Mouse (Mus musculus): ENCODE data around the gene Tuba4a. TPM values are rescaled to one million over a fixed set of nuclear protein-coding genes. Genes with fewer than 3 reads are reported as not detected.
A peak's percentile ranks its signal among the peaks of the same experiment; 100 is the strongest.
"Not testable (repeated sequence)": the region's sequence is repeated elsewhere in the genome, so short reads cannot be mapped to it uniquely, and the experiment has no call there.

The Tuba4a gene
- total RNA-seq, 2 experiments from 2014 or later, result 533 to 543 TPM

DNA sequence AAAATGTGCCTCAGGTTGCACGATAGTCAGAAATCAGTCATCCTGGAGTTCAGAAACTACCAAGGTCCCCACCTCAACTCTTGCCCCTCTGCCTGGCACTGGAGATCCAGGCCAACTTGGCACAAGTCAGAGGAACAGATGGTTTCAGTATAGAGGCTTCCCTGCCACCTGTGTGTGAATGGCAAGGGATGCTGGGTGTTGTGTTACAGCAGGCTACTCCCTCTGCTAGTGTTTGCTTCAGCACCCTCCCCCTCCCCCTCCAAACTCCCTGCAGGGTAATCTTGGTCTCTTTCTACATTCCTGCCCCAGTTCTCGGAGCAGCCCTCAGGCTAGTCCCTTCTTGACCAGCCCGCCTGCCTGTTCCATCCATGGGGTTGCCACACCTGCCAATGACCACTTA is 30.8 kb upstream of the Tuba4a start:
- Histone ChIP-seq H3K4me3 (no peak overlapping the region), H3K27ac (0 out of 2 replicates have a peak overlapping the region, but pooled peaks have one; percentile 6)
- TF ChIP-seq CTCF (conservative IDR thresholded peaks at IDR 0.05), result no peak
- DNase-seq (ENCODE audit: low spot score in 2 of 2), result no peak

GRCm38 (mm10) chr1:75248041-75248772 is 28.5 kb upstream of the Tuba4a start:
- DNase-seq (ENCODE audit: low spot score in 2 of 2), result no peak
- Histone ChIP-seq H3K4me3 (no peak overlapping the region), H3K27ac (peak overlapping the region; percentile 82)
- TF ChIP-seq CTCF (conservative IDR thresholded peaks at IDR 0.05), result no peak

DNA sequence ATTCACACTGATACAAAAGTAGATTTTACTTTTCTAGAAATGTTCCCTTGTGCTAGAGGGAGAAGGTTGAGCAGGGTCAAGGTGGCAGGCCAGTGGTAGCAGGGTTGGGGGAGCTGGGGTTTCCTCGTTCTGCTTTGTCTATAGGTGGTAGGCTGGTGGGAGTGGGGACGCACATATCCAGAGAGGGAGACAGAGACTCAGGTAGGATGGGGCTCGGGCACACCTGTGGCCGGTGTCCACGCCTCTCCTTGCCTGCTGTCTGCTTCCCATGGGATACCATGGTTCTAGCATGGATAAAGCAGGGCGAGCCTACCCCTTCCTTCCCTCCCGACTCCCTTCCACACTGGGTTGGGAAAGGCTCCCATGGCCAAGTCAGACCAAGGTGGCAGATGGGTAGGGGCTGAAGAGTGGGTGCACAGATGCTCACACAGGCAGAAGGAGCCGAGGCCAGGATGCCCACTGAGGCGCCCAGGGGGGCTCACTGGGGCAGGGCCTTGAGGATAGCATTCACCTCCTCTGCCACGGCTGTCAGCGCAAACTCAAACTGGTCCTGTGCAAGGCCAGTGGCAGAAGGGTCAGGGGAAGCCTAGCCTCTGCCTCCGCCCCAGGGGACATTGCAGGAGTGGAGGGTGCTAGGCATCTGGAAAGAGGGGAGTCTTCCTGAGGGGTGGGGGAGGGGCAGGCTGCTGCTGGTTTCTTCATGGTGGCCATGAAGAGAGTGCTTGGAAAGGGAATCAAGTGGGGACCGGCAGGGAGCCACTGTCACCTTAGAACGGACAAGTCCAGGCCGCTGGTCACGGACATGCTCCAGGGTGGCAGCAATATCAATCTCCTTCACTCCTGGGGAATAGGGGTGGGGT is 27.6 kb upstream of the Tuba4a start:
- no peak overlapping the region for H3K4me3 ChIP-seq

DNA sequence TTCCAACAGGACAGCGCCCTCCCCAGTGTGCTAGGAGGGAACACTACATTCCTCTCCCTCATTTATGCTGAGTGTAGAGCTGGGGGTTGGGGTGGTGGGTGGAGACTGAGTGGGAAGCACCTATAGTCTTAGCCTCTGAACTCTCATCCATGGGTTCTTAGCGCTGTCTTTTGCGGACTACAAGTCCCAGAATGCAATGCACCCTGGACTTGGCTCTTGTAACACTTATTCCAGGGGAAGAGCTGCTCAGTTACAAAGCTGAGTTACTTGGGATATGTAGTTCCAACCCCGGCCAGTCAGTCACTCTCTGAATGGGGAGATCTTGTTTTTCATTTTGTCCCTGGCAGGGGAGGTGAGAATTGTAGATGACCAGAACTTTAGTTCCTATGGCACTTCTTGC is 25.2 kb upstream of the Tuba4a start:
- Histone ChIP-seq H3K27ac (peak overlapping the region; percentile 82; the same call in 1 of the 2 replicates), H3K4me3 (no peak overlapping the region)
- DNase-seq (ENCODE audit: low spot score in 2 of 2), result peak; percentile 64 to 72
- TF ChIP-seq CTCF (conservative IDR thresholded peaks at IDR 0.05), result peak; percentile 22; the same call in 1 of the 2 replicates

More for the DNA sequence above, 27.6 kb upstream of the Tuba4a start:
- no peak for TF ChIP-seq CTCF (conservative IDR thresholded peaks at IDR 0.05)
- no peak for DNase-seq (ENCODE audit: low spot score in 2 of 2)
- H3K27ac ChIP-seq, result peak overlapping the region; percentile 82

DNA sequence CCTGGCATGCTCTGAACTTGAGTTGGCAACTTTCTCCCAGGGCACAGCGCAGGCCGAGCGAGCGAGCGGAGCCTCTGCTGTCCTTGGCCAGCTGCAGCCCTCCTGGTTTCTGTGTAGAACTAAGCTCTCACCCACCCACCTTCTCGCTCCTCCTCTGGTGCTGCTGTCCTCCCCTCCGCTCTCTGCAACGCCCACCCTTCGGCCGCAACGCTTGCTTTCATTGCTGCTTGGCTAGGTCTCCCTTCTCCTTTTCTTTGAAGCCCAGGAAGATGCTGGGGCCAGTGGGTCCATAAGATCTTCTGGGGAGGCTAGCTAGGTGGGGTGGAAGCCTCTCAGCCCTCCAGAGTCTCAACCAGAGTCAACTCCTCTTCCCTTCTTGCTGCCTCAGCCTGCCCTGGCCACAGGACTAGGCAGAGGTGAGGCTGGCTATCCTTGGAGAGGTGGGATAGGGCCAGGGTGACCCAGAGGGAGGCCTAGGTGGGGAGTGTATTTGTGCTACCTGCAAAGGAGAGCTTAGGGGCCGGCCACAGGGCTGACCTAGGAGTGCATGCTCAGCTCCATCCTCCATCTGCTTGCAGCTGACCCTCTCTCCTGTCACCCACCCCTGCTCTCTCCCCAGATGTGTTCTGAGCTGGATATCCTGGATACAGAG is 24.6 kb upstream of the Tuba4a start:
- Histone ChIP-seq H3K4me3 (no peak overlapping the region), H3K27ac (peak overlapping the region; percentile 43; the same call in 1 of the 2 replicates)
- no peak for TF ChIP-seq CTCF (conservative IDR thresholded peaks at IDR 0.05)
- DNase-seq (ENCODE audit: low spot score in 2 of 2), result no peak

DNA sequence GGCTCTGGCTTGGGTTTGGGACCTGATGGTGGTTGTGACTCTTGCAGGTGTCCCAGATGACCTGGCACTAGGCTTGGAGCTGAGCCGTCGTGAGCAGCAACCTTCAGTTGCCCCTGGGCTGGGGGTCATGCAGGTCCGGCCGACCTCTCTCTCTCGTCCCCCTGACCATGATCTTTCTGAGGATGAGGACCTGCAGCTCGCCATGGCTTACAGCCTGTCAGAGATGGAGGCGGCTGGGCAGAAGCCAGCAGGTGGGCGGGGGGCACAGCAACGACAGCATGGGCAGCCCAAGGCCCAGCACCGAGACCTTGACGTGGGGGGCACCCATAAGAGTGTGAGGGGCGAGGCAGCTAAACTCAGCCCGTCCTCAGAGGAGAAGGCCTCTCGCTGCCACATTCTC is 23.7 kb upstream of the Tuba4a start:
- Histone ChIP-seq H3K27ac (no peak overlapping the region), H3K4me3 (no peak overlapping the region)
- no peak for TF ChIP-seq CTCF (conservative IDR thresholded peaks at IDR 0.05)
- no peak for DNase-seq (ENCODE audit: low spot score in 2 of 2)

- no peak for TF ChIP-seq CTCF (conservative IDR thresholded peaks at IDR 0.05)
- Histone ChIP-seq H3K4me3 (no peak overlapping the region; the same call in 1 of the 2 replicates), H3K27ac (peak overlapping the region; percentile 81)
- DNase-seq (ENCODE audit: low spot score in 2 of 2), result no peak
Observed at GRCm38 (mm10) chr1:75239591-75239990, 19.9 kb upstream of the Tuba4a start.

- peak; percentile 80 to 81 for DNase-seq (ENCODE audit: low spot score in 2 of 2)
- no peak for TF ChIP-seq CTCF (conservative IDR thresholded peaks at IDR 0.05)
- peak within 1 kb of the TSS; percentile 97 for H3K4me3 ChIP-seq
- peak within 1 kb of the TSS; percentile 100 for H3K27ac ChIP-seq
Observed at GRCm38 (mm10) chr1:75236117-75237050, 16.7 kb upstream of the Tuba4a start, which contains the start of gene Dnajb2. Gene Dnajb2 (plus strand): TSS chr1:75236406.

DNA sequence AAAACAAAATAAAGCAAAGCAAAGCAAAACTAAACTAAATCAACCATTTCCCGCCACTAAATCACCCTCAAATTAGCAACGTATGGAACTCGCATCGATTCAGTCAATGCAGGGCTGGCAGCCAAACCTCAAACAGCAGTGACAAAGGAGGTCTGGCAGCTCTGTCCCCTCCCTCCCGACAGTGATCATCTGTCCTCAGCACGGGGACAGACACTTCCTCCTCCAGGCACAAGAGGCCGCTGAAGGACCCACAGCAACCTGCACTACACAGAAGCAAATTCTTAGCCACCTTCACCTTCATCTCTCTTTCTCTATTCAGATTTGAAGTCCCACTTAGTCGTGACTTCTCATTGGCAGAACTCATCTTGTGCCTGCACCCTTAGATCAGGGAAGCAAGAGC is 14.9 kb upstream of the Tuba4a start:
- Histone ChIP-seq H3K27ac (peak overlapping the region; percentile 44; the same call in 1 of the 2 replicates), H3K4me3 (no peak overlapping the region)
- peak; percentile 64 to 79 for DNase-seq (ENCODE audit: low spot score in 2 of 2)
- TF ChIP-seq CTCF (conservative IDR thresholded peaks at IDR 0.05), result peak; percentile 89

DNA sequence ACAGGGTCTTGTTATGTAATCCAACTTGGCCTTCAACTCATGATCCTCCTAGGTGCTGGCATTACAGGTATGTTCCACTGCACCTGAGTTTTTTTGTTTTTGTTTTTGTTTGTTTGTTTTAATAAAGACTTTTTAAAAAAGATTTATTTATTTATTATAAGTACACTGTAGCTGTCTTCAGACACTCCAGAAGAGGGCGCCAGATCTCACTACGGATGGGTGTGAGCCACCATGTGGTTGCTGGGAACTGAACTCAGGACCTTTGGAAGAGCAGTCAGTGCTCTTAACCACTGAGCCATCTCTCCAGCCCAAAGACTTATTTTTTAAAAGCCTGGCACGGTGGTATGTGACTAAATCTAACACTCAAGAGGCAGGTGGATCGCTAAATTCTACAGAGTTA is 12.8 kb upstream of the Tuba4a start:
- not testable (repeated sequence) for H3K27ac ChIP-seq; DNase-seq (ENCODE audit: low spot score in 2 of 2); H3K4me3 ChIP-seq
- TF ChIP-seq CTCF (conservative IDR thresholded peaks at IDR 0.05), result peak; percentile 57

GRCm38 (mm10) chr1:75231664-75232152 is 12.0 kb upstream of the Tuba4a start, which contains the start of gene A630095N17Rik:
Gene A630095N17Rik (minus strand): TSS chr1:75232102.
- Histone ChIP-seq H3K4me3 (no peak within 1 kb of the TSS), H3K27ac (no peak within 1 kb of the TSS)
- no peak for DNase-seq (ENCODE audit: low spot score in 2 of 2)
- TF ChIP-seq CTCF (conservative IDR thresholded peaks at IDR 0.05), result no peak

All from layer of hippocampus, adult 2 months (tissue).